Mouse (Mus musculus) left cerebral cortex, adult 2 months (tissue): ENCODE results near the gene Nell2. TPM values are rescaled to one million over a fixed set of nuclear protein-coding genes. Genes with fewer than 3 reads are reported as not detected.

ENCODE experiments used
- DNase-seq, 2 experiments: peaks; one replicate each; pipeline ENCODE4 v3.0.0; 2021 to 2022; ENCODE audit warnings: low spot score in 2 of 2, mixed read lengths in 1 of 2; ENCODE audit errors: extremely low spot score in 1 of 2
- H3K27ac ChIP-seq: fragments of 200-600 bp; 2 replicates; pipeline ENCODE4 v1.8.1; 2022
- H3K4me3 ChIP-seq: fragments of 200-600 bp; 2 replicates; pipeline ENCODE4 v1.8.1; 2022
- CTCF ChIP-seq: fragments of 200-600 bp; IDR thresholded peaks from 2 replicates; pipeline ENCODE4 v1.8.1; 2022; ENCODE audit warnings: antibody characterized with exemption, mild to moderate bottlenecking, moderate library complexity
- intact Hi-C: fragments of 180-260 bp; cut with DNase I; formaldehyde crosslinking; loops from one replicate; pipeline ENCODE4 v1.15.1; 2025
- total RNA-seq, 2 experiments: library from RNA; stranded (reverse); gene quantifications; 2 replicates each; pipeline ENCODE4 v1.2.3; 2021

Gene Nell2
- total RNA-seq, 2 experiments from 2014 or later = 466 to 500 TPM

DNA sequence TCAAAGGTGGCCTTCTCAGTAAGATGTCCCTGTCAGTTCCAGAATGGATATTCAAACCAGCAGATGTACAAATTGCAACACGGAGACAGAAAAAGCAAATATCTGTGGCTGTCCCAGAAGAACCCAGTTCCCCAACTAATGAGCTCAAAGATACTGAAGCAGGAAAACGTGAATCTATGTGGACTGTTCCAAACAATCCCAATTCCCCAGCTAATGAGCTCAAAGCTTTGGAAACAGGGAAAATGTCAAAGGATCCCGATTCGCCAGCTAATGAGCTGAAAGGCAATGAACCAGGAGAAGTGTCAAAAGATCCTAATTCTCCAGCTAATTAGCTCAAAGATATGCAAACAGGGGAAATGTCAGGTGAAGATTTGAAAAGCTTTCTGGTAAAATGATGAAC lies 109.7 kb downstream of the Nell2 start:
- no peak overlapping the region for H3K27ac ChIP-seq
- DNase-seq = no peak
- TF ChIP-seq CTCF = no peak
- intact Hi-C loops = no loop called here
- H3K4me3 ChIP-seq = no peak overlapping the region

DNA sequence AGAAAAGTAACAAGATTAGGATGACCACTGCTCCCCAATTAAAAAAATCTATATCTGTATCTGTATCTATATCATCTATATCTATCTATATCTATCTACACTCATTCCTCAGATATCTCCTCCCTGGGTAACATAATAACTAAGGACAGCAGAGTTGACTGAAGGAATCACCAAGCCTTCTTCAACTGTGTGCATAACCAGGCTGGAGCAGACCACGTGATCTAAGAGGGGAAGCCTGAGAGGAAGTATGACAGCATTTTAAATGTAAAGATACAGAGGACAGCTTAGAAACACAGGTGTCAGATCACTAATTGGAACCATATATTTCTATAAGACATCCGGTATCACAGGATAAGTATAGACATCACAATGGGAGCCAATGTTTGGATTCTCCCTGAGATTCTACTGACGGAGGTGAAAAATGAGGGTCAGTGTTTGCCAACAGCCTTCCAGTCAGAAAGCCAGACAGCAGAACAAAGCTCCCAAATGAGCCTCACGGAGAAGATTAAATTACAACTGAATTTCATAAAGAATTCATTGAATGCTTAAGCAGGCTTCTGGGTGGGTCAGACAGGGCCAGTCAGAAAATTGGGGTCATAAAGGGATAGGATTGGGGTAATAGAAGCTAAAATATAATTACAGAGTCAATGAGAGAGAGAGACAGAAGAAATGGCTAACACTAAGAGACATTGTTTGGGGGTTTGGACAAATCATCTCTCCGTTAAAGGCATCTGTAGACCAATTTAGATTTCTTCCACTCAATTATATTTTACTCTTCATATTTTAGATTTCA lies 116.2 kb downstream of the Nell2 start:
- DNase-seq = no peak
- Histone ChIP-seq H3K4me3 (no peak overlapping the region), H3K27ac (no peak overlapping the region)
- intact Hi-C loops = no loop called here
- TF ChIP-seq CTCF = no peak

DNA sequence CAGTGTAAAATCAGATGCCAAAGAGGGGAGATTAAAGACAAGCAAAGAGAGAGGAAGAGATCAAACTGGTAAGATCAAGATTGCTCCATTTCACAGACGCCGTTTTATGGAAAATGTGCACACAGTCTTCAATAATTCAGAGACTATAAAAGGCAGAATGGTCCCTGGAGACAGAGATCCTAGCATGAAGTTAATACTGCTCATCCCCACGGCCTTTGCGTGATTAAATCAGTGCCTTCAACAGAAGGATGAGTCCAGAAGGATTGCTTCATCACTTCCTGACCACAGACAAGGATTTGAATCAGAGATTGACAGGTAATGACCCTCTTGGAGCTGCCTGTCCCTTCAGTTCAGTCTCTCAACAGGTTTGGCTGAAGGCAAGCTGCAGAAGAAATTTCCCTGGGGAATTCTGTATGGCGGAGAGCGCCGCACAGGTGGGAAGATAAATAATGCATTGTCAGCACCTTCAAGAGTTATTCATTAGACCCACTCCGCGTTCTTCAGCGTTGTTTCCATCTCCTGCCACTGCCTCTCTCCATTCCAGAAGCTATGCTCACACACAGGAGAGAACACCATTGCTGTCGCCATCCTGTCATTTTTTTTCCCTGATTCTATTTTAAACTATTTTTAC lies 118.0 kb downstream of the Nell2 start:
- TF ChIP-seq CTCF = no peak
- intact Hi-C loops = no loop called here
- no peak for DNase-seq
- Histone ChIP-seq H3K4me3 (no peak overlapping the region), H3K27ac (no peak overlapping the region)

DNA sequence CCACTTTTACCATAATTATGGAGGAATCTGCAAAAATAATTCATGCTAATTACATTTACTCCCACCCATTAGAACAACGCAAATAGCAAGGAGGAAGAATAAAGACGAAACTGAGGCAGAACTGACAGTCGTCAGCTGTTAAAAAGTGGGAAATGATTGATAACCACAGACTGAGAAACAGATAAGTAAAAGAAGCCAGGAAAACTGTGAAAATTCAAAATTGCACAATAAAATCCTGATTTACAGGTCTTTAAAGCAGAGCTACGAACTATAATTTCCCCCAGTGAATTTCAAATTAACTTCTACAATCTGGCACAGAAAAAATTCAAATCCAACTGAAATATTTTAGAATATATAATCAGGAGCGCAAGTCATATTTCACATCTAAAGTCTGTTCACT lies 138.0 kb downstream of the Nell2 start:
- Histone ChIP-seq H3K27ac (0 out of 2 replicates have a peak overlapping the region, but pooled peaks have one; percentile 3), H3K4me3 (no peak overlapping the region)
- intact Hi-C loops = no loop called here
- TF ChIP-seq CTCF = no peak
- DNase-seq = no peak

DNA sequence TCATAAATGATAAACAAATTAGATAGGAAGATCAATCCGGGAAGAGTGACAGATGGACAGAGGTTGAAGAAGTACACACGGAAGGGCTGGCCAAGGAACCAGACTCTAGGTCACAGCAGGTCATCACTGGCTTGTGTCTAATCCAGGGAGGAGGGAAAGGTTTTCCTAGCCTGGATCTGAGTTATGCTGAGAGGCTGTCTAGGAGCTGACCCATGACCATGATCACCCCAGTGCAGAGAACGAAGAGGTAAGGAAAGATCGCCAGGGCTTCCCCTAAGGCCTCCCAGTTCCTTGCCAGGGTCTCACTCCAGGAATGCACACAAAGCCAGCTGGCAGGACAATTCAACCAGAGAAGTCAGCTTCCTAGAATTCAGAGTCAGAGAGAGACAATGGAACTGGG lies 139.4 kb downstream of the Nell2 start:
- Histone ChIP-seq H3K4me3 (no peak overlapping the region), H3K27ac (no peak overlapping the region)
- intact Hi-C loops = no loop called here
- no peak for TF ChIP-seq CTCF
- DNase-seq = no peak

DNA sequence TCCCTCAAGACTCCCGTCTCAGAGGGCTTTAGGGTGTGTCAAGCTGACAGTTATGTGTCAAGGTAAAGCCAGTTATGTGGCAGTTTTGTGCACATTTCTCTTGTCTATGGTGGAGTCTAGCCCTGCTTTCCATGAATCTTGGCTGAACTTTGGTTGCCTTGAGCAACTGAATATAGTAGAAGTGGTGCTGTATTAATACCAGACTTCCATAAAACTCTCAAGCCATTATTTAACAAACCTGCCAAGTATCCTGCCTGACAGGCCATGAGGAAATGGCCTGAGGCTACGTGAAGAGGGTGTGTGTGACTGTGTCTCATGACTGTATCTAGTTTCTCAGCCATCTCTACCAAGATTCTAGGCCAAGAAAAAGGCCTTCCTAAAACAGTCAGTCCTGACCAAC lies 147.5 kb downstream of the Nell2 start:
- Histone ChIP-seq H3K27ac (no peak overlapping the region), H3K4me3 (no peak overlapping the region)
- DNase-seq = no peak
- TF ChIP-seq CTCF = no peak
- intact Hi-C loops = no loop called here

DNA sequence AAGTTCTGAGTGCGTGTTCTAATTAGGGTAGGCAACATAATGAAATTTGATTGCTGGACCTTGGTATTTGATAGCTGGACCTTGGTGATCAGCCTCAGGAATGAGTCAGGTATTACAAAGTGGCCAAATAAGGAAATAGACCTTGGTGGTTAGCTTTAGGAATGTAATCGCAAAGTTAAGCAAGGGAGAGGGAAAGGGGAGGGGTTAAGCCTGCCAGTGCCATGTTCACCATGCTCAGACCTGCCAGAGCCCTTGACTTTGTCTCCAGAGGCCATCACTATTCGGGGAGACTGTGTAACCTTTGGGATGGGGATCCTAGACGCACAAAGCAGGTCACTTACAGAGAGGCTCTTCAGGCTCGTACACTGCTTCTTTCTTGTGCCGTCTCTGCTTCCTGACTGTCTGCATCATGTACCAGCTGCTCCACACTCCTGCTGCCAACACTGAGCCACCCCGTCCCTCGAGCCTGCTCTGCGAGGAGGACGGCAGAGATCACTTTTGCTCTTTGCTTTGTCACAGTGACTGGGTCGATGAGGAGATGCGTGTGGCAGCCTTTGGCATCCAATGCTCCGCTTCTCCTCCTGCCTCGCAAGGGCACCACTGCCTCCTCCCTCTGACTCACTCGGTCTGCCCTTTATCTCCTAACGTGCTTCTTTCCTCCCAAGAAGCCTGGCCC lies 157.5 kb downstream of the Nell2 start:
- intact Hi-C loops = no loop called here
- H3K4me3 ChIP-seq = no peak overlapping the region
- peak overlapping the region; percentile 41 for H3K27ac ChIP-seq
- no peak for TF ChIP-seq CTCF
- peak in 1 of 2 experiments; percentile 43 for DNase-seq

DNA sequence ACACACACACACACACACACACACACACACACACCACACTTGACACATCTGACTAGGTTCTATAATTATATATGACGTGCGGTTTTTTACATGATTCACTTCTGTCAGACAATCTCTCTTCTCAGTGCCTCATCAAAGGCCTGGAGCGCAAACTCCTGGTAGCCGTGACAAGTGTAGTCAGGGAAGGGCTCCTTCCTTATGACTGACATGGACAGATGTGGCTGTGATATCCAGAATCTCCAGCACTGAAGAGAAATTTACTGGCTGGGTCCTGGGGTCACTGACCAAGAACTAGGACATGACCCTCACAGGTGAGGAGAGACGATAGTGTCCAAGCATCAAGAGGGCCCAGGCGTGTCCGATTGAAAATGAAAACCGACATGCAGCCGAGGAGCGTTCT lies 160.2 kb downstream of the Nell2 start:
- no peak for DNase-seq
- TF ChIP-seq CTCF = no peak
- H3K27ac ChIP-seq = no peak overlapping the region
- intact Hi-C loops = no loop called here
- no peak overlapping the region for H3K4me3 ChIP-seq

DNA sequence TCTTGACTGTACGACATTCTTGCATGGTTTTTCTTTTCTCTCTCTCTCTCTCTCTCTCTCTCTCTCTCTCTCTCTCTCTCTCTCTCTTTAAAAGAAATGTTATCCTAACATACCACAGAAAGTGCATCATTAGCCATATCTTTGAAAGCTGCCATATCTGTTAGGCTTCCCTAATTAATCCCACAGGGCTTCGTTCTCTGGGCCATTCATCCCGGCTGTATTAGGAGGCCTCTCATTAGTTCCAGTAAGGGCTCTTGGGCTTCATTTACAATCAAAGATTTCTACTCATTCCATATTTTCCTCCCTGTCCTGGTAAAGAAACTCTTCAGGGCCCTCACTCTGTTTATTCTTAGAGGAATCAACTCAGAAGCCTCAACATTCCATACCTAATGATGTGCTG lies 161.9 kb downstream of the Nell2 start:
- DNase-seq = no peak
- Histone ChIP-seq H3K27ac (no peak overlapping the region), H3K4me3 (no peak overlapping the region)
- no peak for TF ChIP-seq CTCF
- intact Hi-C loops = no loop called here

DNA sequence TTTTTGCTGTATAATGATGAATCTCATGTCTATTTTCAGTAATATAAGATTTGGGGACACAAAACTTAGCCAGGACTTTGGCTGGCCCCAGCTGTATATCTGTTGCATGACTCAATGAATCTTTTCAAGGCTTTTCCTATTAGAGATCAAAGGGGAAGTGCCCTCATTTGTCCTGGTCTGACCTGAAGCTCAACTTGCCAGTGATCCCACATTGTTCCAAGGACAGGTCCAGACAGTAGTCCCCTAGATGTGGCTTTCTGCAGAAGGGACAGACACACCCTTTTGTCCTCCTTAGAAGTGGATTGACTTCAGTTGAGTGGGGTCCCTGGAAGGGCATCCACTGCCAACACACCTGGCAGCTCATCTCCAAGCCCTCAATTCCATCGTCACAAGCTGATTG lies 173.6 kb downstream of the Nell2 start:
- intact Hi-C loops = no loop called here
- no peak overlapping the region for H3K27ac ChIP-seq
- no peak overlapping the region for H3K4me3 ChIP-seq
- no peak for DNase-seq
- TF ChIP-seq CTCF = no peak

DNA sequence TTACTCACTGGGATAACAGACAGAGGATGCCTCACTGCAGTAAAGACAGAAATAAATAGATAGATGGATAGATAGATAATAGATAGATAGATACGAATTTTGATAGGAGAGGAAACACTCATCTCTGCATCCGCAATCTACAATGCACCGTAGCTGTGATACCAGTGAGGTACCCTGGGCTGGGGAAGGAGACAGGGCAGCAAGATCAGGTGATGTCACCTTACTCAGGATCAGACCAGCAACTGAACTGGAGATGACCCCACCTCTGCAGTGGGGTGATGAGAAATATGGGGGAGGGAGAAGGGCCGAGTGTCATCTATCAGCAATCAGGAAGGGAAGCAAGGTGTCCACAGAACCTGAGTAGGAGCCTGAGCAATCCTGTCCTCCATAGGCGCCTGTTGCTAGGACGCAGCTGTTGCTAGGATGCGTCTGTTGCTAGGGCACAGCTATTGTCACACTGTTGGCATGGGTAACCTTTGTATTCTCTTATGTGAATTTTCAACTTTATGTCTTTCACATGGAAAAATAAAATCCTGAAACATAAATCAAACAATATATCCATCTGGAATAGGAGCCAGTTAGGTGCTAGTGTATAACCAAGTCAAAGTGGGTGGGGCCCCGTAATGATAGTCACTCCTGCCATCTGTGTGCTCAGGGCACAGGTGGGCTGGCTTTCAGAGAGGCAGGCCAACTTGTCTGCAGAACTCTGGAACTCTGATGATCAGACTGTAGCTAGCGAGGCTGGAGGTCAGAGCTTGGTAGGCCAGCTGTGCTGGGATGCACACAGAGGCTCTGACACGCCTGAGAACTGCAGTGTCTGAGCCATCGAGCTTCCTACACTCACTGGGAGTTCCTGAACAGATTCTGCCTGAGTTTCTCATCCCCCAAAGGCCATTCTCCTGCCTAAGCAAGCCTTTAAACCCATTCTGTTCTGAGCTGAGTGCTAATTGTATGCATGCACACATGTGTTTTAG lies 193.7 kb downstream of the Nell2 start:
- no peak for TF ChIP-seq CTCF
- H3K4me3 ChIP-seq = no peak overlapping the region
- DNase-seq = no peak
- intact Hi-C loops = no loop called here
- peak overlapping the region; percentile 67 for H3K27ac ChIP-seq

DNA sequence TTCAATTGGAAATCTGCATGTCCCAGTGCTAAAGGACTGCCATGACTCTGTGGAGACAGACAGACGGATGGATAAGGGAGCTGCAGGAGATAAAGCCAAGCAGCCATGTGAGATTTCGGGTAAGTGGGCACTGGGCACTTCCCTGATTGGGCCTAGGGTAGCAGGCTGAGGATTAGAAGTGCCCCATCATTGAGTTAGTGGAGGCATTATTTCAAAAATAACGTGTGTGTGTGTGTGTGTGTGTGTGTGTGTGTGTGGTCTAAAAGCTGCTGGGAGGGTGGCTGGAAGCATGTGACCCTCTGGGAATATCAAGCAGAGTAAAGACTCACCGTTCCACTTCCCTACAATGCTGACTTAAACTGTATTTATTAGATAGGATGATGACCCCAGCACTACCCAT lies 195.1 kb downstream of the Nell2 start:
- TF ChIP-seq CTCF = no peak
- no peak overlapping the region for H3K27ac ChIP-seq
- H3K4me3 ChIP-seq = no peak overlapping the region
- intact Hi-C loops = no loop called here
- DNase-seq = no peak
